Mouse (Mus musculus): Measurements from ENCODE around the gene Gm28053. TPM values are rescaled to one million over a fixed set of nuclear protein-coding genes. Genes with fewer than 3 reads are reported as not detected.

Gm28053 gene
- 19.7 TPM for total RNA-seq (2023)

DNA sequence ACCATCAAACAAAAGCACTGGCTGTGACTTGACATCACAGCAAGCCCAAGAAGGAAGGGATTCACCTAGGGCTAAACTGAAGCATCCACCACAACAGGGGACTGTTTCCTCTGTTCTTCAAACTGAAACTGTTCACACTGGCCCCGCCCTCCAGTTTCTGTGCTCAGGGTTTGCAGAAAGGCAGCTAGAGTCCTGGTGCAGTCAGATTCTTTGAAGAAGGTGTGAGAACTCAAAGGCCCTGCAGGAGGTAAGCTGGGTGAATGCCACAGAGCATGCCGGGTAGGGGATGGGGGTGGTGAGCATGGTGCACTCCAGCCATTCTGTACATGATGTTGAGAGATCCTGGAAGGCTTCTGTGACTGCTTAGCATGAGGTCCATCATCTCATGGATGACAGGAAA lies at the start of gene Gm28053, which contains the start of gene Gimap7:
Gm28053 (plus strand) TSS at position 153 of the 400 bp plus-strand sequence.
Gimap7 (plus strand) TSS at position 167 of the 400 bp plus-strand sequence.

DNA sequence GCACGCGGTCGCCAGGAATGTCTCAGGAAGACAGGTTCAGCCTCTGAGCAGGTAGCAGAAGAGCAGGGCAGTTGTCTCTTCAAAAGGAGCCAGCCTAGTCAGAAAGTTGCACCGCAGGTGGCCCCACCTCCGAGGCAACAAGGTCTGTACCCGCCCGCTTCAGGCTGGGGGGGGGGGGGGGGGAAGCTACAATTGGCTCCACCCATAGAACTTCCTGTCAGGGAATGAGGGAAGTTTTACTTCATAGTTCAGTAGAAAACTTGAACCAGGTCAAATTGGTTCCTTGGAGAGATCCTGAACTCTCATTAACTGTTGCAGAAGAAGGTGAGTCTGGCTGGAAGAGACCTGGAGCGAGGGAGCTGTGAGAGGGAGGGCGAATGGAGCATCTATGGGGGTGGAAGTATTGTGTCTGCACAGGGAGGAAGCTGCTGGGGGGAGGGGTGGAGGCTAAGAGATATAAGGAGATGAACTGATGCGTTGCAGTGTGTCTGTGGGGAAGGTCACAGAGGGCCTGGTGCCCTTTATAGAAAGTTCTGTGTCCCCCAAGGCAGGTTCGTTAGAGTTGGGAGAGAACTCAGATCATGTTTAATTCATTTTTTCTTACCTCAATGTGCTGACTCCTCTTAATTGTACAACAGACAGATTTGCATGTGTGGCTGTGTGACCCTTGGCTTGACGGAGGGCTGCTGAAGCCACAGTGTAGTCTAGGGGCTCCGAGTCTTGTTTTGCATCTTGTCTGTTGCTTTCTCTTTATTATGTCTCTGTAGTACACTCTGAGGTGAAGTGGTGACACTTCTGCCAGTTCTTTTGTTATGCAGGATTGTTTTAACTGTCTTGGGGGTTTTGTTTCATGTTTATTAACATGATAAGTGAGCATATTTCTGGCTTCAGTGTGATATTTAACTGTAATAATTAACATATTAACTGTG lies 42.2 kb upstream of the Gm28053 start, which contains the start of gene Gimap9:
Gimap9 (plus strand) TSS at position 199 of the 929 bp plus-strand sequence.

DNA sequence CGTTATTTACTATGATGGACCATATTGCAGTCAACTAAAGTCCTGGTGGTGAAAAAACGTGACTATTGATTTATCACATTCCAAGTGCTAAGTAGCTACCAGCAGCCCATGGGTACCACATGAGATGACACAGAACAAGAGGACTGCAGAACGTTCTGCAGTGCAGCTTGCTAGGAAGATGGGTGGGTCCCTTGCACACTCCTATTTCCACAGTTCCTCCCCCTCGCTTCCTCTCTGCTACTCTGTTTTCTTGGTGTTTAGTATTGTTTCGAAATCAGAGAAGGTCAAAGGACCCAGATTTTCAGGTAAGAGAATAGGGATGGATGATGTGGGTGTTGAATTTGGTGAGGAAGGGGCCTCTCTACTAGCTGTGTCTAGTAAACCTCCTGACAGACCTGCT lies 34.1 kb upstream of the Gm28053 start, which contains the start of gene Gimap4:
Gimap4 (plus strand) TSS at position 231 of the 400 bp plus-strand sequence.

DNA sequence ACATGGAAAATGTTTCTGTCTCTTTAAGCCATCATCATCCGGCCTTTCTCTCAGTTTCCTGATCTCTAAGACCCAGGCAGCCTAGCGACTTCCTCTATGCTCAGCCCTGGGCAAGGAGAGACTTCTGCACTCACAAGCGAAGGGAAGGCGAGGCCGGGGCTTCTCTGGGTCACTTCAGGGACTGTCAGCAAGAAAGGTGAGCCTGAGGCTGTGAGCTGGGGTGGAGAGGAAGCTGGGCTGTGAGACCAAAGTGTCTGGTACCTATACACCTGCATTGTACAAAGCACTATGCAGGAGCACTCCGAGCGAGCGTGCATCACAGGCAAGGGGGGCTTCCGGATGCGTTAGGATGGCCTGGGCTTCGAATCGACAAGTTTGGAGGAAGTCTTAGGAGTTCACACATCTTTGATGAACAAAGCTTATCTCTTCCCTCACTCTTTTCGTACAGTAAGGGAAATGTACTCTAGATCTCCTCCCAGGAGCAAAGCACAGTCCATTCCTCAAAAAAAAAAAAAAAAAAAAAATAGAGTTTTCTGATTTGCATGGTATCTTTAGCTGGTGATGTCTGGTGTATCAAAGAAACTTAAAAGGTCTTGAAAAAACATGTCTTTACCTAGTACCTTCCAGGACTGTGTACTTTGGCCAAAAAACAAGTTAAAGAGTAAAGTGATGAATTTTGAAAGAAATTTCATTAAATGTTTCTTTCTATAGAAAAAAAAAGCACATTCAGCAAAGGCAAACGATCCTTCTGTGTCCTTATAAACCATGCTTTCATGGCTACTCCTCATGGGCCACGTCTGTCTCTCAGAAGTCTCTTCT lies 20.8 kb downstream of the Gm28053 start, which contains the start of gene Gimap1:
Gimap1 (plus strand) TSS at position 94 of the 819 bp plus-strand sequence.

DNA sequence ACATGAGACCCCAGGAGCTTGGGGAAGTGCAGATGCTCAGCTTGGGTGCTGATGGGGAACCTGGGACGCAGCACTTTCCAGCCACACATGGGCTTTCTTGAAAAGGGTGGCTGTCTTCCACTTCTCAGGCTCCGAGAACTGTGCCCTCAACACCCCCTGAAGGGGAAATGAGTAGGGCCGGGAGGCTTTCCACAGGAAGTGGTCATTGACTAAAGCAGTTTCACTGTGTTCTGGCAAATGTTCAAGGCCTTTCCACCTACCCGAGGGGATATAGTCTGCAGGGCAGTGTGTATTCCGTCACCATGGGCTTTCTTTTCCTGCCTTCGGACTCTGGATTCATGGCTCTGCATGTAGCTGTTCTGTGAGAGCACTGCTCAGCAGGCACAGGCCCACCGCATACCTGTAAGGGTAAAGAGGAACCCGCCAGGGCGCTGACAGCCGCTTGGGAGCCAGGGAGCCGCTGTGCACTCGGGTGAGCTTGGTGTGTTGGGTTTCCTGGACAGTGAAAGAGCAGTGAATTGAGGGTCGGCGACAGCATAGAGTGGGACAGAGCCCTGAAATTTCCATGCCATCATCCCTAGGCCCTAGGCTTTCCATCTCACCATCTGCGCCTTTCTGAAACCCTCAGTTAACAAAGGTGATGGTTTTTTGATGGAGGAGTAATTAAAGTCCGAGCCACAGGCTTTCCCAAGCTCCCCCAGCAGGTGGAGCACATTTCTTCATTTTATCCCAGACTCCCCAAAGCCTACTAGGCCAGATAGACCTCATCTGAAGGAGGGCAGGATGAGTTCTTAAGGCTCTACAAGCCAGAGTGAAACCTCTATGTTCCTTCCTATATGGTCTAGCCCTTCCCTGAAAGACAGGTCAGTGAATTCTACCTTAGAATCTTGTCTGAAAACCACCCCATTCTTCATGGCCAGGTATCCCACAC lies 27.8 kb downstream of the Gm28053 start, which contains the start of gene Gimap5:
Gimap5 (plus strand) TSS at position 239 of the 931 bp plus-strand sequence.

DNA sequence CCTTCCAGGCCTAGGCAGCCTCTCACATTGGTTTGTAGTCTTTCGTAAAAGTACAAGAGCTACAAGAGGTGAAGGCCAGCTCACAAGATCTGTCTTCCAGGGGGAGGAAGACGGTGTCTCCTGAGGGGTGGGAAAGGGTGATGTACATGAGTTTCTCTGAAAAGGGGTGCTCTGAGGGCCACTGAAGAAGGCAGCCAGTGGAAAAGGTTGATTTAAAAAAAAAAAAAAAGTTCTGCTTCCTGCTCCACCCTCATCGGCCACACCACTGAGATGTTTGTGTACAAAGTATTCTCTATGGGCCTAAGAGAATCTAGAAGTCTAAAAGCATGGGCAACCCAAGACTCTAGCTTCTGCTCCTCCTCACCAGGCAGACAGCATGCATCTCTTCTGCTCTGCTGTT lies 52.3 kb downstream of the Gm28053 start, which contains the start of gene Gimap3:
Gimap3 (minus strand) TSS at position 156 of the 400 bp plus-strand sequence.

Other genes starting within 250 kb of the Gm28053 start
- gene Atp6v0e2, start 181.0 kb upstream of the Gm28053 start, total RNA-seq (2023) = 0.61 TPM
- 51.7 TPM for gene Lrrc61, start 163.8 kb upstream of the Gm28053 start, total RNA-seq (2023)
- gene Rarres2, start 145.8 kb upstream of the Gm28053 start, total RNA-seq (2023) = not detected
- gene Gm45021, start 129.0 kb upstream of the Gm28053 start, total RNA-seq (2023) = not detected
- 1.7 TPM for gene Repin1, start 124.7 kb upstream of the Gm28053 start, total RNA-seq (2023)
- not detected for gene Gm44965, start 124.7 kb upstream of the Gm28053 start, total RNA-seq (2023)
- gene Zfp775, start 116.5 kb upstream of the Gm28053 start, total RNA-seq (2023) = 5.0 TPM
- gene AI854703, start 91.8 kb upstream of the Gm28053 start, total RNA-seq (2023) = 0.77 TPM
- gene Gimap8, start 71.4 kb upstream of the Gm28053 start, total RNA-seq (2023) = 126 TPM
- 157 TPM for gene Gimap9, start 42.5 kb upstream of the Gm28053 start, total RNA-seq (2023)
- gene Gimap4, start 34.1 kb upstream of the Gm28053 start, total RNA-seq (2023) = 194 TPM
- gene Gimap6, start 10.4 kb upstream of the Gm28053 start, total RNA-seq (2023) = 1,380 TPM
- 33.3 TPM for gene Gimap7, start within 50 bp of the Gm28053 start, total RNA-seq (2023)
- 115 TPM for gene Gimap1, start 20.4 kb downstream of the Gm28053 start, total RNA-seq (2023)
- gene Gimap5, start 27.6 kb downstream of the Gm28053 start, total RNA-seq (2023) = 161 TPM
- 406 TPM for gene Gimap3, start 52.2 kb downstream of the Gm28053 start, total RNA-seq (2023)
- gene Tmem176a, start 122.3 kb downstream of the Gm28053 start, total RNA-seq (2023) = 2.6 TPM
- 9.1 TPM for gene Tmem176b, start 122.9 kb downstream of the Gm28053 start, total RNA-seq (2023)
- not detected for gene Aoc1, start 154.3 kb downstream of the Gm28053 start, total RNA-seq (2023)
- gene 1600015I10Rik, start 211.3 kb downstream of the Gm28053 start, total RNA-seq (2023) = not detected